Mouse (Mus musculus) large intestine, adult 2 months (tissue): ENCODE measurements around the gene Gprc5c. TPM values are rescaled to one million over a fixed set of nuclear protein-coding genes. Genes with fewer than 3 reads are reported as not detected.

Experiments
- DNase-seq: peaks from one replicate; pipeline ENCODE4 v3.0.0-alpha.2; 2012; ENCODE audit warnings: low read depth, low spot score
- WGBS: fragments of 180-500 bp; shearing (Covaris S2); methylation state at CpG from one replicate; pipeline ENCODE4 v1.1.7; 2018; 5-methylcytosine and 5-hydroxymethylcytosine counted together
- polyA plus RNA-seq: library from polyadenylated mRNA; depleted of rRNA; stranded (reverse); fragments of >200 nt; gene quantifications from 2 replicates; pipeline ENCODE4 v1.2.3, GENCODE M21; 2012

The Gprc5c gene
- polyA plus RNA-seq, 1 experiment: 2.0 TPM

DNA sequence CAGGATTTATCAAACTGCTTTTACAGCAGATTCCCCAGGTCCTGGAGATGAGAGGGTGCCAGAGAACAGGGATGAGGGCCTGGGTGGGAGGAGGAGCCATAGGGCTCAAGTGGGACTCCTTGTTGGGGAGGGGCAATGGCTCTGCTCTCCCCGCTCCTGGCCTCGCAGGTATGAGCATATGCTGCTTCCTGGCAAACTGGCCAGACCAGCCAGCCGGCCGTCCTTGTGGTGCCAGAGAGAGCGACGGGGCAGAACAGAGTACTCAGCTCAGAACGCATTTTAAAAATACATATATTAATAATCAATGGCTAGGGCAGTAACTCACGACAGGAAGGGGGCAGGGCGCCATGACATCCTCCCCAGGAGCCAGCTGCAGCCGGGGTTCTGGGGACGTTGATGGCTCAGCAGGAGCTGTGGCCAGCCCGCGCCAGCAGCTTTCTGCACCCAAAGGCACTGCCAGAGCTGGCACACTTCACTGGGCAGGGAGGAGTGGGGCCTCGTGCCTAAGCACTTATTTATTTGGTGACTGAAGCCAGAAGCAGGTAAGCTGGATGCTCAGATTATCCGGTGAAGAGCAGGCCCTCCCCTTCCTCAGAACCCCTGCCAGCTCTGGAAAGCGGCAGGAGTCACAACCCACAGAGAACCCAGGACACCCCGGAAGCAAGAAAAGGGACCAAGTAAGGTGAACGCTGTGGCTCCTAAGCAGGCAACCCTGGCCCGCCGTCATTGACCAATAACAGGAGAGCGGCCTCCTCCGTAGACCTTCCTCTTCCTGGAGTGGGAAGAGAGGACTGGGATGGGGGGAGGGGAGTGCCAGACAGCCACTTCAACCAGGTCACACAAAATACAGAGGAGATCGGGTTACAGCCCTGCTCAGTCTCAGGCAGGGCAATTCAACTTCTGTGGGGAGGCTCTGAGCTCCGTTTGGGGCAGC lies 21.2 kb upstream of the Gprc5c start:
- 13% methylated on average over 24 of the region's 24 CpGs for WGBS
- no peak for DNase-seq

DNA sequence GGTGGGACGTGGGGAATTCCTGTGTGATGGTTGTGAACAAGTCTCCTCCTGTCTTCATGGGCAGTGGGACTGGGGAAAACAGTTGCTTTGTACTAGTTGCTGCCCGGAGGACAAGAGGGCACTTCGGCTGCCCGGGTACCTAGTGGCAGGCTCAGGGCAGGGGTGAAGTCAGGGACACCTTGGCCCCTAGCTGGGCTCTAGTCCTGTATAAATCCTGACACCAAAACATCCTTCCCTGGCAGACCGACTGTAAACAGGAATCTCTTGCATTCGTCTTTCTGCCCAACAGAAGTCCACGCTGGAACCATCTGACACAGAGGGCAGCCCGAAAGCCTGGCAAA lies 20.5 kb upstream of the Gprc5c start:
- 46% methylated on average over 8 of the region's 8 CpGs for WGBS
- DNase-seq: no peak

GRCm38 (mm10) chr11:114833166-114833565 lies 17.8 kb upstream of the Gprc5c start:
- 50% methylated on average over 5 of the region's 5 CpGs for WGBS
- DNase-seq: no peak

DNA sequence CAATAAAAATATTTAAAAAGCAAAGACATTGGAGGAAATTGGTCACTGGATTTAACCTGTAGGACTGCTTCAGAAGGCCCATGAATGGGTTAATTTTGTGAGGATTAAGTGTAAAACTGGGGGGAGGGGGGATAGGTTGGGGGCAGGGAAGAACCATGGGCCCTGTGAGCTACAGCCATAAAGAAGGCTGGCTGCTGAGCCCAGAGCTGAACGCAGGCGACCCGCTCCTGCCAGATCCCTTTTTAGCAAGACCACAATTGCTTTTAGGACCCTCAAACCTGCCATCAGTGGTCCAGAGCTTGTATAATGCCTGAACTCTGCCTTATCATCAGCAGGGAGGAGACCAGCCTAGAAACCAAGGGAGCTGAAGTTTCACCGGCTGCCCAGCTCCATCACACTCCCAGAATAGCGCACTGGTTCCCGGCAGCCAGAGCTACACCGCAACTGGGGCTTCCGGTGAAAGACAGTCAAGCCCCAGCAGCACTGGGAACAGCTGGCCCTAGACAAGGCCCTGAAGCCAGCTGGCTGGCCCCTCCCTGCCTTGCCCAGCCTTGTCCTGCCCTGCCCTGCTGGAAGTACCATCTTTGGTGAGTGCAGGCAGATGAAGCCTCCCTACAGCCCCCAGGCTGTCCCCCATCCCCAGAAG lies 7.0 kb upstream of the Gprc5c start:
- DNase-seq: no peak

DNA sequence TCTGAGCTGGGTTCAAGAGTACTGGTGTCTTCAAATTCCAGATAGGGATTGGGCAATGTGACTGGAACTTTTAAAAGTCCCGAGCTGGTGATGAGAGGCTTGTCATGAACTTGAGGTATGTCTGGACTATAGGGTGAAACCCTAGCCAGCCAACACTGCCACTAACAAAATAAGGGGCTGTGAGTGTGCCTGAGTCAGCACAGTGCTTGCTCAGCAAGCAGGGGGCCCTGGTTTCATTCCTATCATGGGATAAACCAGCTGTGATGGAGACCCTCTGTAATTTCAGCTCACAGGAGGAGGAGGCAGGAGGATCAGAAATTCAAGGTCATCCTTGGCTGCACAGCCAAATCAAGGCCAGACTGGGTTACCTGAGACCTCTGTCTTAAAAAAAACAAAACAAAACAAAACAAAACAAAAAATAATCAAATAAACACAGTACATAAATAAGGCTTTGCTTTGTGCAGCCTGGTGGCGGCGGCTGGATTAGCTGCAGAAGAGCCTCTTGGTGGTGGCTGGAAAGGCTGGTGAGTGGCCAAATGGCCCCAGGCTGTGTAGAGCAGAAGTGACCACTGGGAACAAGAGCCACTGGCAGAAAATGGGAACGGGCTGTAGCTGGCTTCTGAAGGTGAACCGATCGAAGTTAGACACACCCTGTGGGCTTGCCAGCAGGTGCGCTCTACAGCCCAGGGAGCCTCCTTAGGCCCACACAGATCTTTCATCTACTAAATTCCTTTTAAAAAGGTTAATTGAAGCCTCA lies 6.3 kb upstream of the Gprc5c start:
- WGBS: 53% methylated on average over 7 of the region's 7 CpGs
- no peak for DNase-seq

More for the DNA sequence above, 7.0 kb upstream of the Gprc5c start:
- WGBS: 24% methylated on average over 8 of the region's 8 CpGs

GRCm38 (mm10) chr11:114846336-114846735 lies 4.6 kb upstream of the Gprc5c start:
- DNase-seq: no peak
- WGBS: 83% methylated on average over 4 of the region's 4 CpGs

DNA sequence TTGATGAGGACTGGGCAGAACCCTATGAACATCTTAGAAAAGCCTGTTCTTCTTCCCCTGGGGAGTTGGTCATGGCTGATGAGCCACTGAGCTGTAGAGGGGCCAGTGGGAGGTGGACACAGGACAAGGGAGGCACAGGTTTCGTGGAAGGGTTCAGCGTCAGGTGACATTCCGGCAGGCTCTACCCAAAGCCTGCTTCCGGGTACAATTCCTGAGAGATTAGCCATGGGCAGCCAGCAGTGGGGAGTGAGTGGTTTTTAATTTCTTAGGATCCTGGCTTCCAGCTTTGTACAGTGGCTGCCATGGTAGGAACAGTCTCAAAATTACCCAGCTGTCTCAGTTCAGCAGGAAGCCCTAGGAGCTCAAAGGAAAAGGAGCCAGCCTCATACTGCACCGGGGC lies 3.9 kb upstream of the Gprc5c start:
- WGBS: 92% methylated on average over 5 of the region's 5 CpGs
- DNase-seq: no peak

DNA sequence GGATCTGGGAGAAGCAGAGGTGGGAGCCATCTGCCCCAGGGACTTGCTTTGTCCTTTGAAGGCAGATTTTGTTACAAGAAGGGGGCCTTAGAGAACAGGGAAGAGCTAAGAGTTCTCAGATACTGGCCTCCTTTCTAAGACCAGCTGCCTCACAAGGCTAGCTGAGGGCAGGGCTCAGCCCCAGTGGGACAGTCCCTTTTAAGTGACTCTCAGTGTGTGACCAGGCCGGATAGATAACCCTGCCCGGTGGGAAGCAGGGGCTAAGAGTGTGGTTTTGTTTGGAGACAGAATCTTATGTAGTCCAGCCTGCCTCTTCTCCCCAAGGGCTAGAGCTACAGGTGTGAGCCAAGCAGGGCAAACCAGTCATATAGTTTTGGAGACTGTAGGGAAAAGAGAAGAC lies 1.4 kb upstream of the Gprc5c start:
- 45% methylated on average over 2 of the region's 2 CpGs for WGBS
- DNase-seq: no peak

DNA sequence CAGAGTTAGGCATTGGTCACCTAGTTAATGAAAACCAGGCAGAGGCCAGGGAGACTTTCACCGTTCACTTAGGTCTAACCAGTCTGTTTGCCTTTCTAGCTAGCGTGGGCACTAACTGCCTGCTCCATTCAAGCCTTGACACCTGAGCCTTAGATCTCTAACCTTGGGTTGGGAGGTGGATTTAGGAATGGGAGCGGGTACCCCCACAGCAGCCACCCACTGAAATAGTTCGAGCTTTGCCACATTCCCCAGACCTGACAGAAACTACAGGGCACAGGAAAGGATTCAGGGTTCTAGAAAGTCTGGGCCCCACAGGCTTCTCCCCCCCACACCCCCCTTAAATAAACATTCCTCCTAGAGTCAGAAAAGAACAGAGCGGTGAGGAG lies 893 bp upstream of the Gprc5c start:
- 35% methylated on average over 5 of the region's 5 CpGs for WGBS
- DNase-seq: no peak

- WGBS: under 1% methylated on average over 27 of the region's 27 CpGs
- no peak for DNase-seq
These were observed 286 bp downstream of the Gprc5c start for GRCm38 (mm10) chr11:114851269-114851607.

GRCm38 (mm10) chr11:114851608-114852310 lies 807 bp downstream of the Gprc5c start:
- no peak for DNase-seq
- under 1% methylated on average over 65 of the region's 65 CpGs for WGBS

DNA sequence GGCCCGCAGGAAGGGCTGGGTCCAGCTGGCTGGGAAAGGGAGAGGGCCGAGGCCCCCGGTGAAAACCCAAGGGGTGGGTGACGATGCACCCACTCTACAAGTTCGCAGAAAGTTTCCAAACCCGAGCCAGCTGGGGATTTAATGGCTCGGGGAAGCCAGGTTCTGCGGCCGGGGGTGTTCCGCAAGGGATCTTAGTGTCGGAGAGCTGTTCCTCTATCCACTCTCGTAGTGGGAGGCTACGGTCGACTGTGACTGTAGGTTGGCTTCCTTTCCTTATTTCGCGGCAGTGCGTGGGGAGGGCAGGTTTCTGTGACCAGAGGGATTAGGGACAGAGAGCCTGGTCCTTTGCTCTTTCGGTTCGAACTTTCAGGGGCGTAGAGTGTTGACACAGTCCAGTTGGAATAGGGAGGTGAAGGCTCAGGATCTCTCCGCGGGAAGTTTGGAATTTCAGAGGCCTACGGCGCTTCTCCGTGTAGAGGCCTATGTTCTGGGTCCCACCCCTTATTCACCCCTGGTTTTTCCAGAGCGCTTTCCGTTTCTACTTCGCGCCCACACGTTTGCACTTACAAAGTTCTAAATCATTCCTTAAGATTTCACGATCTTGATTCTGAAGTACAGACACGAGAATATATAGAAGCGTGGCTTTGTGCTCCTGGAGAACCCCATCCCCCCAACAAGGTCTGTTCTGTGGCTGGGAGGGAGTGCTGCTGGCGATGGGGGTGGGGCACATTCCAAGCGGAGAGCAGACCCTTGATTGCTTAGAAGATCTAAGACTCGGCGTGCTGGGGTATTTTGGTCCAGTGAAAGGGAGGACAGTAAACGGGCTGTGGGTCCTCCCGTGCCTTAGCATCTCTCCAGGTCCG lies 1.6 kb downstream of the Gprc5c start:
- 10% methylated on average over 40 of the region's 40 CpGs for WGBS
- no peak for DNase-seq

- DNase-seq: no peak
- 54% methylated on average over 7 of the region's 7 CpGs for WGBS
These were observed 2.4 kb downstream of the Gprc5c start for GRCm38 (mm10) chr11:114853174-114853838.

- no peak for DNase-seq
- 71% methylated on average over 6 of the region's 6 CpGs for WGBS
These were observed 3.6 kb downstream of the Gprc5c start for GRCm38 (mm10) chr11:114854581-114854980.

- 68% methylated on average over 5 of the region's 5 CpGs for WGBS
- DNase-seq: no peak
These were observed 5.2 kb downstream of the Gprc5c start for GRCm38 (mm10) chr11:114856125-114856524.

DNA sequence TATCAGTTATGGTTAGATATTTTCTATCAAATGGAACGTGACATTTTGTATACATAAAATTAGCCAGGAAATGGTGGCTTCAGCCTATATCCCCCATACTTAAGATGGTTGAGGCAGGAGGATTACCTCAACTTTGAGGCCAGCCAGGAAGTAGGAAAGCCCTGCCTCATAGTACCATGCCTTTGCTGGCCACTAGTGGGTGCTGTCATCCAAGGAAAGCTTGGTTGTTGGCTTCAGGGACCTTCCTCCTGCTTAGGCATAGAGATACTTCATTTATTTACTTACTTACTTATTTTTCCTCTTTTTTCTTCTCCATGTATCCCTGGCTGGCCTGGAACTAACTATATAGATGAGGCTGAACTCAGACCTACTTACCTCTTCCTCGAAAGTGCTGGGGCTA lies 7.7 kb downstream of the Gprc5c start:
- no peak for DNase-seq
- WGBS: 93% methylated on average over 2 of the region's 2 CpGs

- no peak for DNase-seq
These were observed 10.1 kb downstream of the Gprc5c start for GRCm38 (mm10) chr11:114861057-114861456.

GRCm38 (mm10) chr11:114862687-114863086 lies 11.7 kb downstream of the Gprc5c start:
- WGBS: 88% methylated on average over 3 of the region's 3 CpGs

More at GRCm38 (mm10) chr11:114861057-114861456, 10.1 kb downstream of the Gprc5c start:
- WGBS: 31% methylated on average over 2 of the region's 2 CpGs

More at GRCm38 (mm10) chr11:114862687-114863086, 11.7 kb downstream of the Gprc5c start:
- no peak for DNase-seq
